Mouse (Mus musculus): Measurements from ENCODE around the gene Ctnnbl1. TPM values are rescaled to one million over a fixed set of nuclear protein-coding genes. Genes with fewer than 3 reads are reported as not detected.
A peak's percentile ranks its signal among the peaks of the same experiment; 100 is the strongest.

Ctnnbl1 gene
- total and polyA plus RNA-seq, 2 experiments from 2014 or later = 21.0 to 28.4 TPM

- no peaks in the 10 kb centered on the region for H3K9me3 ChIP-seq (replicated peaks; ENCODE audit: control insufficient read depth, low read length)
- TF ChIP-seq CTCF (IDR thresholded peaks at IDR 0.05; ENCODE audit: low read depth) = no peak
- no peak for TF ChIP-seq EP300 (IDR thresholded peaks at IDR 0.05; ENCODE audit: low read depth)
- no peaks in the 10 kb centered on the region for H3K27me3 ChIP-seq (ENCODE audit: control insufficient read depth, insufficient read depth, low read length)
- H3K27ac ChIP-seq (ENCODE audit: low read depth) = no peak overlapping the region
- no peak overlapping the region for H3K9ac ChIP-seq (replicated peaks; ENCODE audit: low read depth, low read length)
- no peak overlapping the region for H3K4me3 ChIP-seq (ENCODE audit: low read depth, low read length)
- ATAC-seq (ENCODE audit: insufficient read depth, low read depth) = no peak
- 23% methylated on average over 11 of the region's 11 CpGs for WGBS
- no peak overlapping the region for H3K4me2 ChIP-seq (ENCODE audit: low read depth, low read length)
- H3K4me1 ChIP-seq (ENCODE audit: control insufficient read depth, insufficient read depth) = no peaks in the 10 kb centered on the region
- no peak for DNase-seq (ENCODE audit: low spot score)
- peaks cover 23% of the 10 kb centered on the region for H3K36me3 ChIP-seq (replicated peaks; ENCODE audit: control insufficient read depth, insufficient read depth, low read length)
These were observed 144.7 kb downstream of the Ctnnbl1 start for GRCm38 (mm10) chr2:157881939-157882338.

GRCm38 (mm10) chr2:157887275-157888025 is 150.2 kb downstream of the Ctnnbl1 start:
- peaks cover 32% of the 10 kb centered on the region for H3K36me3 ChIP-seq (replicated peaks; ENCODE audit: control insufficient read depth, insufficient read depth, low read length)
- no peaks in the 10 kb centered on the region for H3K4me1 ChIP-seq (ENCODE audit: control insufficient read depth, insufficient read depth)
- DNase-seq (ENCODE audit: low spot score) (no peak), ATAC-seq (ENCODE audit: insufficient read depth, low read depth) (no peak)
- WGBS = 63% methylated on average over 10 of the region's 10 CpGs
- H3K27ac ChIP-seq (ENCODE audit: low read depth) = no peak overlapping the region
- TF ChIP-seq EP300 (IDR thresholded peaks at IDR 0.05; ENCODE audit: low read depth) (no peak), CTCF (IDR thresholded peaks at IDR 0.05; ENCODE audit: low read depth) (no peak)
- no peak overlapping the region for H3K9ac ChIP-seq (replicated peaks; ENCODE audit: low read depth, low read length)
- no peaks in the 10 kb centered on the region for H3K9me3 ChIP-seq (replicated peaks; ENCODE audit: control insufficient read depth, low read length)
- H3K4me2 ChIP-seq (ENCODE audit: low read depth, low read length) = no peak overlapping the region
- no peaks in the 10 kb centered on the region for H3K27me3 ChIP-seq (ENCODE audit: control insufficient read depth, insufficient read depth, low read length)
- H3K4me3 ChIP-seq (ENCODE audit: low read depth, low read length) = no peak overlapping the region

DNA sequence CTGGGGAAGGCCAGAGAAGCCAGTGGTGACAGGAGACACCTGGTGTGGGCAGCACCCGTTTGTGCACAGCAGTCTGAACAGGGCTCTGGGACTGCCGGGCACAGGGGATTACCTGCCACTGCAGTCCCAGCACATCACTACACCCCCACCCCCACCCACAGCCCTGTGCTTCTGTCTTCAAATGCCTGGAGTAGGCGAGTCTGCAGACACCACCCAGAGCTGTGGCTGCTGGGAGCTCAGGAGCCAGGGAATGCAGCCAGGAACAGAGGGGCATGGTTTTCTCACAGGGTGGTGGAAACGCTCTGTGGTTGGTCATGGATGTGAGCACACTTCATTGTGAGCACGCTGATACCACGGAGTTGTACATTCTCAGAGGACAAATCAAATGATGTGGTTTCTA is 154.0 kb downstream of the Ctnnbl1 start:
- Histone ChIP-seq H3K27me3 (ENCODE audit: control insufficient read depth, insufficient read depth, low read length) (no peaks in the 10 kb centered on the region), H3K9ac (replicated peaks; ENCODE audit: low read depth, low read length) (no peak overlapping the region), H3K27ac (ENCODE audit: low read depth) (no peak overlapping the region), H3K36me3 (replicated peaks; ENCODE audit: control insufficient read depth, insufficient read depth, low read length) (peaks cover 15% of the 10 kb centered on the region), H3K4me1 (ENCODE audit: control insufficient read depth, insufficient read depth) (no peaks in the 10 kb centered on the region), H3K4me3 (ENCODE audit: low read depth, low read length) (no peak overlapping the region), H3K9me3 (replicated peaks; ENCODE audit: control insufficient read depth, low read length) (no peaks in the 10 kb centered on the region), H3K4me2 (ENCODE audit: low read depth, low read length) (no peak overlapping the region)
- DNase-seq (ENCODE audit: low spot score) (no peak), ATAC-seq (ENCODE audit: insufficient read depth, low read depth) (no peak)
- WGBS = 72% methylated on average over 6 of the region's 6 CpGs
- no peak for TF ChIP-seq EP300 (IDR thresholded peaks at IDR 0.05; ENCODE audit: low read depth)
- no peak for TF ChIP-seq CTCF (IDR thresholded peaks at IDR 0.05; ENCODE audit: low read depth)

DNA sequence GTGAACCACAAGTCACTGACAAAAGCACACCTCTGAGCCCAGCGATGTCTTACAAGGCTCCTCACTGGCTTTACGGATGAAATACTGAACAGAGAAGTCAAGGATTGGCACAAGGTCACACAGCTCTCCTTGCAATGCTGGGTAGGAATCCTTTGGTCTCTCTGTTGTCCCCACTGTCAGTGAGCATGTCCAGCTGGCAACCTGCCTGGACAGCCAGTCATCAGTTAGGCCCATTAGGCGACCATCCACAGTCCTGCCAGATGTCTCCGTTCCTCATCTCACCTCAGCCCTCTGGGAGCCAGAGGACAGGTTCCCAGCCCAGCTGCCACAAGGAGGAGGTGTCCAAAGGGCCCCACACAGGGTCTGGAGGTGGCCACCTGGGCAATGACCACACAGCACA is 159.9 kb downstream of the Ctnnbl1 start:
- ATAC-seq (ENCODE audit: insufficient read depth, low read depth) (no peak), DNase-seq (ENCODE audit: low spot score) (no peak)
- 59% methylated on average over 4 of the region's 4 CpGs for WGBS
- H3K9ac ChIP-seq (replicated peaks; ENCODE audit: low read depth, low read length) = no peak overlapping the region
- no peak overlapping the region for H3K4me3 ChIP-seq (ENCODE audit: low read depth, low read length)
- no peaks in the 10 kb centered on the region for H3K9me3 ChIP-seq (replicated peaks; ENCODE audit: control insufficient read depth, low read length)
- no peak overlapping the region for H3K4me2 ChIP-seq (ENCODE audit: low read depth, low read length)
- H3K27ac ChIP-seq (ENCODE audit: low read depth) = no peak overlapping the region
- no peaks in the 10 kb centered on the region for H3K27me3 ChIP-seq (ENCODE audit: control insufficient read depth, insufficient read depth, low read length)
- TF ChIP-seq CTCF (IDR thresholded peaks at IDR 0.05; ENCODE audit: low read depth) (no peak), EP300 (IDR thresholded peaks at IDR 0.05; ENCODE audit: low read depth) (no peak)
- no peaks in the 10 kb centered on the region for H3K4me1 ChIP-seq (ENCODE audit: control insufficient read depth, insufficient read depth)
- H3K36me3 ChIP-seq (replicated peaks; ENCODE audit: control insufficient read depth, insufficient read depth, low read length) = no peaks in the 10 kb centered on the region

DNA sequence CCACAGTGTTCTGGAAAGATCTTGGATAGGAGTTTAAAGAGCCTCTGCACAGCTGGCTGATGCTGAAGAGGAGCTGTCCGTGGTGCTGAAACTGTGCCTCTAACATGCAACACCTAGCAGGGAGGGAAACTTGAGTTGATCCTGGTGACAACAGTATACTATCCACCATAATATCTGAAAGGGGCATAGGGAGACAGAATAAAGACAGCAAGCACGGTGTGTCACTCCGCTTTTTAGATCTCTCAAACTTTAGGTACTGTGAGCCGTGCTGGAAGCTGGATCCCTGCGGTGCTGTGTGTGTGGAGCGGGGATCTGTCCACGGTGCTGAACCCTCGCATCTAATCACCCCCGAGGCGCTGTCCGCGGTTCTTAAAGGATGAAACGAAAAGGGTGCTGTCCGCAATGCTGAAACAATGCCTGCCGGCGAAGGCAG is 176.0 kb downstream of the Ctnnbl1 start:
- H3K9me3 ChIP-seq (replicated peaks; ENCODE audit: control insufficient read depth, low read length) = no peaks in the 10 kb centered on the region
- peak; percentile 70 for DNase-seq (ENCODE audit: low spot score)
- no peaks in the 10 kb centered on the region for H3K4me1 ChIP-seq (ENCODE audit: control insufficient read depth, insufficient read depth)
- H3K4me2 ChIP-seq (ENCODE audit: low read depth, low read length) = no peak overlapping the region
- peak; percentile 86 for ATAC-seq (ENCODE audit: insufficient read depth, low read depth)
- TF ChIP-seq CTCF (IDR thresholded peaks at IDR 0.05; ENCODE audit: low read depth) = no peak
- TF ChIP-seq EP300 (IDR thresholded peaks at IDR 0.05; ENCODE audit: low read depth) = no peak
- no peak overlapping the region for H3K4me3 ChIP-seq (ENCODE audit: low read depth, low read length)
- no peaks in the 10 kb centered on the region for H3K36me3 ChIP-seq (replicated peaks; ENCODE audit: control insufficient read depth, insufficient read depth, low read length)
- H3K27me3 ChIP-seq (ENCODE audit: control insufficient read depth, insufficient read depth, low read length) = peaks cover 56% of the 10 kb centered on the region
- 1% methylated on average over 16 of the region's 16 CpGs for WGBS
- H3K9ac ChIP-seq (replicated peaks; ENCODE audit: low read depth, low read length) = no peak overlapping the region
- H3K27ac ChIP-seq (ENCODE audit: low read depth) = no peak overlapping the region

DNA sequence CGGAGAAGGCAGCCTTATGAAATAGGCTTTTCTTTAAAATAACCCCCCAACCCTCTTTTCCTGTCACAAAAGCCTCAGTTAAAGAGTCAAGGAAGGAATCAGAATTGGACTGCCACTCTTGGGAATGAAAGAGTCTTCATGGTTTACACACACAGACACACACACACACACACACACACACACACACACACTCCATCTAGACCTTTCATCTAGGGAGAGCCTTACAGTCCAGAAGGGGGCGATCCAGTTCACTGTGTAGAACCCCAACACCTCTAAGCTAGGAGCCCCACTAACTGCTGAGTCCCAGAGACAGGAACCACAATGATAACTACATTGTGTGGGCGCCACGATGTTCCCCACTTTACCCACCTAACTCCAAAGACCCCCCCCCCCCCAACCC is 176.5 kb downstream of the Ctnnbl1 start:
- no peak overlapping the region for H3K4me2 ChIP-seq (ENCODE audit: low read depth, low read length)
- DNase-seq (ENCODE audit: low spot score) (no peak), ATAC-seq (ENCODE audit: insufficient read depth, low read depth) (no peak)
- no peaks in the 10 kb centered on the region for H3K4me1 ChIP-seq (ENCODE audit: control insufficient read depth, insufficient read depth)
- H3K36me3 ChIP-seq (replicated peaks; ENCODE audit: control insufficient read depth, insufficient read depth, low read length) = no peaks in the 10 kb centered on the region
- no peak overlapping the region for H3K4me3 ChIP-seq (ENCODE audit: low read depth, low read length)
- H3K9ac ChIP-seq (replicated peaks; ENCODE audit: low read depth, low read length) = no peak overlapping the region
- H3K27me3 ChIP-seq (ENCODE audit: control insufficient read depth, insufficient read depth, low read length) = peaks cover 56% of the 10 kb centered on the region
- H3K9me3 ChIP-seq (replicated peaks; ENCODE audit: control insufficient read depth, low read length) = no peaks in the 10 kb centered on the region
- H3K27ac ChIP-seq (ENCODE audit: low read depth) = no peak overlapping the region
- no peak for TF ChIP-seq CTCF (IDR thresholded peaks at IDR 0.05; ENCODE audit: low read depth)
- no peak for TF ChIP-seq EP300 (IDR thresholded peaks at IDR 0.05; ENCODE audit: low read depth)
- WGBS = 1% methylated on average over 4 of the region's 4 CpGs

All from heart, postnatal 0 days (tissue).